Mouse (Mus musculus) left cerebral cortex, adult 18-20 months (tissue): ENCODE data around the gene Lrrc75a. TPM values are rescaled to one million over a fixed set of nuclear protein-coding genes. Genes with fewer than 3 reads are reported as not detected.

Source experiments
- DNase-seq, 2 experiments: peaks; one replicate each; pipeline ENCODE4 v3.0.0; 2021 to 2022; ENCODE audit warnings: low spot score in 2 of 2, mixed read lengths in 1 of 2
- total RNA-seq, 2 experiments: library from RNA; stranded (reverse); gene quantifications; 2 replicates each; pipeline ENCODE4 v1.2.3; 2021

The Lrrc75a gene
- total RNA-seq, 2 experiments from 2014 or later = 24.2 to 28.0 TPM

DNA sequence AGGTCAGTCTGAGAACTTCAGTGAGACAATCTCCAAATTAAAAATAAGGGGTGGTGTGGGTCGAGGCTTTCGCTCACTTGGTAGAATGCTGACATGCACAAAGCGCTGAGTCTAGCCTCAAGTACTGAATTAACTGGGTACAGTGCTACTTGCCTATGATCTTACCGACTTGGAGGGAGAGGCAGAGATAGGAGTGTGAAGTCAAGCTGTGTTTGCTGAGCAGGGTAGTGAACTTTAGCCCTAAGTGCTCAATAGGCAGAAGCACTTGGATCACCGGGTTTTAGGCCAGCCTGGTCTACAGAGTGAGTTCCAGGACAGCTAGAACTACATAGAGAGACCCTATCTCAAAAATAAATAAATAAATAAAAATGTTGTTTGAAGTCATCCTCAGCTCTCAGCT lies 91.1 kb downstream of the Lrrc75a start:
- DNase-seq = no peak

- no peak for DNase-seq
Observed at GRCm38 (mm10) chr11:62555896-62556412, 92.4 kb downstream of the Lrrc75a start.

- no peak for DNase-seq
Observed at GRCm38 (mm10) chr11:62554934-62555517, 93.3 kb downstream of the Lrrc75a start.

Other genes with a start within 250 kb of the Lrrc75a start
- gene Pigl, start 190.1 kb downstream of the Lrrc75a start, total RNA-seq = 1 to 10 TPM; 4.7 to 5.7 TPM
- 100 to 1,000 TPM; 271 to 275 TPM for gene Ncor1, start 190.0 kb downstream of the Lrrc75a start, total RNA-seq
- 10 to 100 TPM; 34.7 to 36.9 TPM for gene Cenpv, start 109.3 kb downstream of the Lrrc75a start, total RNA-seq
- 1,000 to 10,000 TPM; 1,699 to 1,805 TPM for gene Ubb, start 97.4 kb downstream of the Lrrc75a start, total RNA-seq
- gene Trpv2, start 74.0 kb downstream of the Lrrc75a start, total RNA-seq = 10 to 100 TPM; 21.1 to 21.2 TPM
- gene Mmgt2, start 141 bp upstream of the Lrrc75a start, total RNA-seq = 10 to 100 TPM; 23.7 to 24.0 TPM
- gene Zfp287, start 83.4 kb upstream of the Lrrc75a start, total RNA-seq = 10 to 100 TPM; 16.8 to 17.2 TPM
- gene Gm10428, start 104.6 kb upstream of the Lrrc75a start, total RNA-seq = not detected
- 10 to 100 TPM; 17.8 to 19.5 TPM for gene Zfp286, start 140.9 kb upstream of the Lrrc75a start, total RNA-seq
- gene Trim16, start 171.7 kb upstream of the Lrrc75a start, total RNA-seq = 1 to 10 TPM; 2.4 to 2.6 TPM
- gene Fbxw10, start 198.5 kb upstream of the Lrrc75a start, total RNA-seq = under 1 TPM; 0.47 to 0.74 TPM
- 10 to 100 TPM; 34.8 to 36.7 TPM for gene Tvp23b, start 230.9 kb upstream of the Lrrc75a start, total RNA-seq